ENCODE assay signal across 8 mouse cellular contexts in the genomic region with DNA sequence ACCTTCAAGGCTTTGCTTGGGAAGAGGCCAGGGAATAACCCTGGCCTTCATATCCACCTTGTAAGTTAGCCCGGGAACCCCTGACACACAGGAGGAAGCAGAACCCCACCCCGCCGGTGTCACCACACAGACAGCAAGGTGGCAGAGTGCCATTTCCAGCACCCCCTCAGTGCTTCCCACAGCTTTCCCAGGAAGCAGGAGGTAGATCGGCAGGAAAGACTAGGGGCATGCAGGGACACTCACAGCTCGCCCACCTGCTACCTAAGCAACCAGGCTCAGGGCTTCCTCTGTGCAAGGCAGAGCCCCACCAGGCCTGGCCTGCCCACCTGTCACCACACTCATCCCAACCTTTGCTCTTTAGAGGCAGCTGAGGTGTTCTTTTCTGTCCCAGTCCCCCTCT. TPM values are rescaled to one million over a fixed set of nuclear protein-coding genes. Genes with fewer than 3 reads are reported as not detected.
DNase-seq lines count a peak whose midpoint lies in the region; ATAC-seq and TF ChIP-seq lines count a peak whose summit lies in the region.

No protein-coding gene starts in this region.

- peak overlapping the region; percentile 98 for H3K27ac ChIP-seq in forebrain, embryonic 12.5 days
- peak overlapping the region; percentile 97; the same call in 1 of the 2 replicates for H3K27ac ChIP-seq in midbrain, postnatal 0 days (ENCODE audit: low read depth, low read length)

- H3K27me3 ChIP-seq in G1E (ENCODE audit: insufficient read depth, low read length): no peaks in the 10 kb centered on the region
- no peaks in the 10 kb centered on the region for H3K27me3 ChIP-seq in forebrain, embryonic 12.5 days
- no peaks in the 10 kb centered on the region for H3K27me3 ChIP-seq in midbrain, postnatal 0 days (ENCODE audit: insufficient read depth, low read length)

- H3K9ac ChIP-seq in forebrain, embryonic 12.5 days: peak overlapping the region; percentile 86
- H3K9ac ChIP-seq in midbrain, postnatal 0 days (replicated peaks; ENCODE audit: low read length, poor library complexity, severe bottlenecking): peak overlapping the region; percentile 96

- ATAC-seq in frontal cortex, adult (ENCODE audit: low TSS enrichment): 0 out of 2 replicates have a peak, but pooled peaks have one; percentile 4
- ATAC-seq in G1E (ENCODE audit: extremely low read depth, insufficient number of reproducible peaks, low FRiP score, poor library complexity, severe bottlenecking): no peak
- ATAC-seq in forebrain, embryonic 12.5 days (ENCODE audit: low FRiP score): no peak
- no peak for ATAC-seq in midbrain, postnatal 0 days (ENCODE audit: low FRiP score)

- peak overlapping the region; percentile 80 for H3K4me2 ChIP-seq in forebrain, embryonic 12.5 days
- H3K4me2 ChIP-seq in midbrain, postnatal 0 days (ENCODE audit: low read depth, low read length, poor library complexity, severe bottlenecking): peak overlapping the region; percentile 62

- intact Hi-C loops in gastrocnemius, postnatal 14 days (cut with DNase I; ENCODE audit: low total_unique reads): loop anchor here (5.0 kb wide), 1 partner anchor 73 kb away; no protein-coding TSS in a partner anchor
- intact Hi-C loops in gastrocnemius, postnatal 36 days (cut with DNase I): no loop called here

- H3K4me3 ChIP-seq in G1E (ENCODE audit: low read depth, low read length): peak overlapping the region; percentile 13; the same call in 1 of the 2 replicates
- H3K4me3 ChIP-seq in forebrain, embryonic 12.5 days (replicated peaks): peak overlapping the region; percentile 59
- peak overlapping the region; percentile 86 for H3K4me3 ChIP-seq in midbrain, postnatal 0 days (ENCODE audit: low read depth, low read length)

- H3K4me1 ChIP-seq in G1E (ENCODE audit: insufficient read depth, low read depth, low read length): peaks cover 87% of the 10 kb centered on the region
- peaks cover 92% of the 10 kb centered on the region for H3K4me1 ChIP-seq in forebrain, embryonic 12.5 days
- H3K4me1 ChIP-seq in midbrain, postnatal 0 days (ENCODE audit: insufficient read depth, low read length): peaks cover 45% of the 10 kb centered on the region

- no peaks in the 10 kb centered on the region for H3K9me3 ChIP-seq in G1E (replicated peaks)
- no peaks in the 10 kb centered on the region for H3K9me3 ChIP-seq in forebrain, embryonic 12.5 days
- no peaks in the 10 kb centered on the region for H3K9me3 ChIP-seq in midbrain, postnatal 0 days (ENCODE audit: low read length)

- no peak for TF ChIP-seq CTCF in G1E (IDR thresholded peaks at IDR 0.05; ENCODE audit: low read depth, low read length)
- no peak for TF ChIP-seq CTCF in midbrain, postnatal 0 days (IDR thresholded peaks at IDR 0.05)

- no peak for DNase-seq in frontal cortex, postnatal 10 days (ENCODE audit: low spot score in 2 of 2)
- no peak for DNase-seq in G1E (ENCODE audit: low spot score)
- peak; percentile 48 to 59 for DNase-seq in kidney, postnatal 25 days
- no peak for DNase-seq in midbrain, postnatal 0 days (ENCODE audit: low spot score)
- no peak for DNase-seq in gastrocnemius, postnatal 14 days
- no peak for DNase-seq in gastrocnemius, postnatal 36 days

- 69% methylated on average over 5 of the region's 5 CpGs for WGBS in forebrain, embryonic 12.5 days
- WGBS in midbrain, postnatal 0 days: 42% methylated on average over 5 of the region's 5 CpGs

- peaks cover 94% of the 10 kb centered on the region for H3K36me3 ChIP-seq in G1E (replicated peaks)
- H3K36me3 ChIP-seq in forebrain, embryonic 12.5 days (replicated peaks): peaks cover 10% of the 10 kb centered on the region
- H3K36me3 ChIP-seq in midbrain, postnatal 0 days (ENCODE audit: insufficient read depth, low read length): no peaks in the 10 kb centered on the region

RNA-seq across cellular contexts. Expression of gene Tet3, which starts 19.1 kb away (rescaled TPM):
- total RNA-seq in G1E (2014; fragmentation: Nextera tagmentation): 94.9 and 95.4 TPM in 2 replicates
- 14.9 and 17.6 TPM in 2 replicates for total RNA-seq in G1E (2017)
- 40.0 and 71.1 TPM in 2 replicates for polyA plus RNA-seq in G1E (2012)
- polyA plus RNA-seq in forebrain, embryonic 12.5 days (2016; fragmentation: Nextera tagmentation; extraction: Ambion mirVana): 62.7 and 74.3 TPM in 2 replicates
- 32.0 and 38.3 TPM in 2 replicates for total RNA-seq in midbrain, postnatal 0 days (2014; rRNA removed)
- polyA plus RNA-seq in midbrain, postnatal 0 days (2015; fragmentation: Nextera tagmentation; extraction: Ambion mirVana): 45.3 and 48.5 TPM in 2 replicates
- 10 to 100 TPM; 30.4 to 36.7 TPM for total RNA-seq in gastrocnemius, postnatal 14 days (2021)
- 10 to 100 TPM; 21.1 to 23.7 TPM for total RNA-seq in gastrocnemius, postnatal 36 days (2021)

Comparison
In these comparisons a context has a peak if more than half of its experiments do, and no peak if none do; other contexts are left out.
1. DNase-seq: peak in kidney, postnatal 25 days (2 of 2); none in frontal cortex, postnatal 10 days (0 of 2), G1E (single experiment), midbrain, postnatal 0 days (single experiment), gastrocnemius, postnatal 14 days (single experiment) and gastrocnemius, postnatal 36 days (0 of 2).
2. H3K4me3 ChIP-seq: peak in every context shown above with its lines; median percentile 86 in midbrain, postnatal 0 days; 59 in forebrain, embryonic 12.5 days; 13 in G1E.